Mouse (Mus musculus) CH12.LX (cell line): ENCODE data around the gene Kcmf1. TPM values are rescaled to one million over a fixed set of nuclear protein-coding genes. Genes with fewer than 3 reads are reported as not detected.

ENCODE experiments used
- DNase-seq: peaks from one replicate; pipeline ENCODE4 v3.0.0-alpha.2; 2013; ENCODE audit errors: extremely low read depth
- H3K27ac ChIP-seq: 2 replicates; pipeline ENCODE4 v1.5.1; 2012; ENCODE audit warnings: low read depth, mild to moderate bottlenecking, control low read depth, moderate library complexity; ENCODE audit not compliant: insufficient read depth
- H3K27me3 ChIP-seq: replicated peaks from 2 replicates; pipeline ENCODE3; 2012; ENCODE audit warnings: inconsistent platforms
- H3K36me3 ChIP-seq, 2 experiments: replicated peaks in 1 of 2; 2 replicates each; pipeline versions ENCODE3 to v1.6.1; 2012; ENCODE audit warnings: inconsistent platforms in 1 of 2, low read length in 1 of 2, mild to moderate bottlenecking in 1 of 2, mixed read lengths in 1 of 2, moderate library complexity in 1 of 2; ENCODE audit not compliant: control insufficient read depth in 1 of 2, insufficient read depth in 1 of 2
- H3K4me1 ChIP-seq, 2 experiments: 2 replicates each; pipeline ENCODE4 v1.6.1; 2012; ENCODE audit warnings: inconsistent platforms in 1 of 2, moderate library complexity in 1 of 2; ENCODE audit not compliant: insufficient read depth in 2 of 2, control insufficient read depth in 1 of 2
- H3K4me2 ChIP-seq: 2 replicates; pipeline ENCODE4 v1.6.1; 2012; ENCODE audit warnings: low read depth, mild to moderate bottlenecking, control low read depth; ENCODE audit not compliant: poor library complexity, insufficient read depth, severe bottlenecking
- H3K4me3 ChIP-seq, 3 experiments: fragments of 150-350 bp in 1 of 3; sonication (generic) in 1 of 3; replicated peaks in 1 of 3; 2 replicates each; pipeline versions ENCODE3 to v1.5.1; 2011 to 2012; ENCODE audit warnings: low read depth in 2 of 3, low read length in 2 of 3, mild to moderate bottlenecking in 2 of 3, moderate library complexity in 2 of 3, control low read depth in 1 of 3, improper control_type of control experiment in 1 of 3, inconsistent platforms in 1 of 3, mixed read lengths in 1 of 3; ENCODE audit not compliant: poor library complexity in 1 of 3
- H3K79me2 ChIP-seq: replicated peaks from 2 replicates; pipeline ENCODE4 v1.6.1; 2012; ENCODE audit warnings: mild to moderate bottlenecking, moderate library complexity; ENCODE audit not compliant: control insufficient read depth, poor library complexity, insufficient read depth, severe bottlenecking; ENCODE audit errors: extremely low read depth
- H3K9ac ChIP-seq: 2 replicates; pipeline ENCODE4 v1.6.1; 2012; ENCODE audit warnings: low read depth, mild to moderate bottlenecking, control low read depth, moderate library complexity; ENCODE audit not compliant: insufficient read depth
- H3K9me3 ChIP-seq: replicated peaks from 2 replicates; pipeline ENCODE3; 2012; ENCODE audit warnings: low read length, inconsistent platforms, mixed read lengths
- BHLHE40 ChIP-seq: IDR thresholded peaks from 2 replicates; pipeline ENCODE4 v1.6.1; 2011; ENCODE audit warnings: mild to moderate bottlenecking, low read depth, low read length, improper control_type of control experiment
- CHD1 ChIP-seq: IDR thresholded peaks from 2 replicates; pipeline ENCODE4 v1.6.1; 2012; ENCODE audit warnings: low read depth, low read length, improper control_type of control experiment, inconsistent platforms
- HCFC1 ChIP-seq: IDR thresholded peaks from 2 replicates; pipeline ENCODE4 v1.6.1; 2012; ENCODE audit warnings: low read depth, mild to moderate bottlenecking, inconsistent platforms, low read length, improper control_type of control experiment
- MEF2A ChIP-seq: IDR thresholded peaks from 2 replicates; pipeline ENCODE4 v1.6.1; 2014; ENCODE audit warnings: low read depth, mild to moderate bottlenecking, inconsistent platforms, low read length, improper control_type of control experiment, borderline replicate concordance
- MXI1 ChIP-seq: IDR thresholded peaks from 2 replicates; pipeline ENCODE4 v1.6.1; 2011; ENCODE audit warnings: mild to moderate bottlenecking, low read depth, low read length, improper control_type of control experiment
- MYC ChIP-seq: IDR thresholded peaks from 2 replicates; pipeline ENCODE4 v1.6.1; 2011; ENCODE audit warnings: low read depth, mild to moderate bottlenecking, improper control_type of control experiment, low read length
- NELFE ChIP-seq: IDR thresholded peaks from 2 replicates; pipeline ENCODE4 v1.6.1; 2011; ENCODE audit warnings: low read depth, low read length, improper control_type of control experiment
- PAX5 ChIP-seq: IDR thresholded peaks from 2 replicates; pipeline ENCODE4 v1.6.1; 2012; ENCODE audit warnings: low read length, inconsistent platforms, mixed read lengths
- POLR2A ChIP-seq: IDR thresholded peaks from 2 replicates; pipeline ENCODE4 v1.6.1; 2011; ENCODE audit warnings: low read depth, mild to moderate bottlenecking, improper control_type of control experiment, low read length
- SMC3 ChIP-seq: IDR thresholded peaks from 2 replicates; pipeline ENCODE4 v1.6.1; 2011; ENCODE audit warnings: low read depth, low read length, improper control_type of control experiment
- TBP ChIP-seq: conservative IDR thresholded peaks from 2 replicates; pipeline ENCODE4 v1.6.1; 2011; ENCODE audit warnings: low read depth, low read length, improper control_type of control experiment
- USF2 ChIP-seq: conservative IDR thresholded peaks from 2 replicates; pipeline ENCODE4 v1.6.1; 2011; ENCODE audit warnings: low read depth, low read length, improper control_type of control experiment
- ZC3H11A ChIP-seq: IDR thresholded peaks from 2 replicates; pipeline ENCODE4 v1.6.1; 2012; ENCODE audit warnings: low read depth, mild to moderate bottlenecking, inconsistent platforms, low read length, improper control_type of control experiment
- ZKSCAN1 ChIP-seq: IDR thresholded peaks from 2 replicates; pipeline ENCODE4 v1.6.1; 2012; ENCODE audit warnings: low read depth, inconsistent platforms, low read length, improper control_type of control experiment, borderline replicate concordance
- ZMIZ1 ChIP-seq: IDR thresholded peaks from 2 replicates; pipeline ENCODE4 v1.6.1; 2012; ENCODE audit warnings: low read depth, mild to moderate bottlenecking, inconsistent platforms, low read length, improper control_type of control experiment
- ZNF384 ChIP-seq: IDR thresholded peaks from 2 replicates; pipeline ENCODE4 v1.6.1; 2012; ENCODE audit warnings: low read depth, low read length, improper control_type of control experiment, inconsistent platforms
- dilution Hi-C: fragments of 300-500 bp; cut with MboI; formaldehyde crosslinking; loops from 2 replicates; pipeline ENCODE4 v1.14.3; 2020; ENCODE audit warnings: low sequenced_read_pairs; ENCODE audit not compliant: extremely low pct_unique_long_range_greater_than_20kb, extremely low pct_ligation_motif_present
- in situ Hi-C: fragments of 300-500 bp; cut with MboI; formaldehyde crosslinking; loops from 3 replicates; pipeline ENCODE4 v1.14.3; 2019; ENCODE audit warnings: low sequenced_read_pairs, low pct_ligation_motif_present, low pct_unique_long_range_greater_than_20kb, mixed read lengths
- polyA plus RNA-seq: library from polyadenylated mRNA; unstranded; fragments of >175 nt; gene quantifications from 2 replicates; pipeline ENCODE4 v1.2.1, GENCODE M21; 2012; ENCODE audit warnings: low read depth; ENCODE audit not compliant: insufficient read length
- total RNA-seq, 2 experiments: library from RNA; depleted of rRNA; stranded (reverse); fragments of 300-350 nt in 1 of 2; fragments of >200 nt in 1 of 2; gene quantifications; 2 replicates each; pipeline ENCODE4 v1.2.3; 2012 to 2014

Gene Kcmf1
- total and polyA plus RNA-seq, 3 experiments, result 98.0 to 207 (median 108) TPM

DNA sequence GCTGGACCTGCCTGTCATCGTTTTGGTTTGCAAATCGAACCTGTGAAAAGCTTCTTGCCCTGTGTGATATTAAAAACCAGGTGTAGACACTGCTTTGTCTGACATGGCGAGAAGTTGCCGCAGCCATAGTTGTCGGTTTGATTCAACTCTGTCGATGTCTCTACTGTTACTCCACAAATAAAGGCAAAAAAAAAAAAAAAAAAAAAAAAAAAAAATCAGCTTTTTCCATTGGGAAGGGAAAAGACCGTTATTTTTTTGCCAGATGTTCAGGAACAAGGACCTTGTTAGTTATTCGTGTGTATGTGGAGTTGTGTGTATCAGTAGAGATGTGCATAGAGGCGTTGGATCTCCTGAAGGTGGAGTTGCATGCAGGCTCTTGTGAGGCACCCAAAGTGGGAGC lies 74.0 kb downstream of the Kcmf1 start:
- dilution Hi-C loops, result no loop called here
- peak; percentile 46 for TF ChIP-seq ZNF384
- TF ChIP-seq CHD1, result no peak

GRCm38 (mm10) chr6:72824971-72825737 lies 74.6 kb downstream of the Kcmf1 start:
- Histone ChIP-seq H3K4me2 (no peak overlapping the region), H3K9me3 (peaks cover 3% of the 10 kb centered on the region), H3K27me3 (no peaks in the 10 kb centered on the region), H3K9ac (no peak overlapping the region), H3K27ac (no peak overlapping the region), H3K4me3 (no peak overlapping the region), H3K36me3 (no peaks in the 10 kb centered on the region), H3K4me1 (no peaks in the 10 kb centered on the region), H3K79me2 (no peaks in the 10 kb centered on the region)
- DNase-seq, result no peak
- in situ Hi-C loops (loop anchor here (25.0 kb wide), 2 partner anchors 337 to 413 kb away; partner anchors contain the start of gene Ggcx), dilution Hi-C loops (no loop called here)
- TF ChIP-seq ZMIZ1 (no peak), BHLHE40 (no peak), ZKSCAN1 (no peak), MYC (no peak), USF2 (no peak), PAX5 (no peak), NELFE (no peak), MEF2A (no peak), TBP (no peak), SMC3 (no peak), POLR2A (no peak), MXI1 (no peak), HCFC1 (no peak), ZC3H11A (no peak)

More for the DNA sequence above, 74.0 kb downstream of the Kcmf1 start:
- H3K4me3 ChIP-seq, result no peak overlapping the region
- no peaks in the 10 kb centered on the region for H3K27me3 ChIP-seq
- no peaks in the 10 kb centered on the region for H3K36me3 ChIP-seq
- H3K9me3 ChIP-seq, result peaks cover 3% of the 10 kb centered on the region
- H3K9ac ChIP-seq, result no peak overlapping the region
- H3K4me1 ChIP-seq, result no peaks in the 10 kb centered on the region
- no peak overlapping the region for H3K27ac ChIP-seq
- in situ Hi-C loops, result loop anchor here (25.0 kb wide), 2 partner anchors 337 to 413 kb away; partner anchors contain the start of gene Ggcx
- H3K4me2 ChIP-seq, result no peak overlapping the region
- H3K79me2 ChIP-seq, result no peaks in the 10 kb centered on the region
- DNase-seq, result no peak
